Mouse (Mus musculus) midbrain, embryonic 16.5 days (tissue): ENCODE measurements around the gene Grip1. TPM values are rescaled to one million over a fixed set of nuclear protein-coding genes. Genes with fewer than 3 reads are reported as not detected.

Experiments
- ATAC-seq: fragments of 200-750 bp; cut with Nextera tagmentation; 2 replicates; pipeline ENCODE4 v1.8.0; 2017; ENCODE audit warnings: moderate TSS enrichment
- H3K27ac ChIP-seq: fragments of 300-500 bp; sonication (generic); 2 replicates; pipeline ENCODE4 v1.5.1; 2014; ENCODE audit warnings: mild to moderate bottlenecking, low read length, mixed read lengths
- H3K27me3 ChIP-seq: fragments of 300-500 bp; sonication (generic); 2 replicates; pipeline ENCODE4 v1.6.1; 2014; ENCODE audit warnings: low read depth, low read length, mixed read lengths; ENCODE audit not compliant: control insufficient read depth, insufficient read depth
- H3K36me3 ChIP-seq: fragments of 300-500 bp; sonication (generic); 2 replicates; pipeline ENCODE4 v1.6.1; 2014; ENCODE audit warnings: mild to moderate bottlenecking, low read length, moderate library complexity, mixed read lengths; ENCODE audit not compliant: control insufficient read depth, insufficient read depth
- H3K4me1 ChIP-seq: fragments of 300-500 bp; sonication (generic); 2 replicates; pipeline ENCODE4 v1.6.1; 2014; ENCODE audit warnings: mild to moderate bottlenecking, low read length, mixed read lengths; ENCODE audit not compliant: control insufficient read depth, insufficient read depth
- H3K4me2 ChIP-seq: fragments of 300-500 bp; sonication (generic); 2 replicates; pipeline ENCODE4 v1.6.1; 2014; ENCODE audit warnings: mild to moderate bottlenecking, low read length, mixed read lengths
- H3K4me3 ChIP-seq: fragments of 300-500 bp; sonication (generic); 2 replicates; pipeline ENCODE4 v1.5.1; 2014; ENCODE audit warnings: low read depth, mild to moderate bottlenecking, low read length, moderate library complexity, mixed read lengths
- H3K9ac ChIP-seq: fragments of 300-500 bp; sonication (generic); 2 replicates; pipeline ENCODE4 v1.6.1; 2014; ENCODE audit warnings: low read depth, low read length, mixed read lengths
- H3K9me3 ChIP-seq: fragments of 300-500 bp; sonication (generic); replicated peaks from 2 replicates; pipeline ENCODE4 v1.6.1; 2014; ENCODE audit warnings: mild to moderate bottlenecking, low read length, mixed read lengths; ENCODE audit not compliant: control insufficient read depth, poor library complexity, severe bottlenecking
- WGBS: fragments of 180-500 bp; shearing (Covaris S2); extraction: QIAGEN DNeasy Blood & Tissue Kit; methylation state at CpG from one replicate; pipeline ENCODE4 v1.1.7; 2014; 5-methylcytosine and 5-hydroxymethylcytosine counted together
- polyA plus RNA-seq: library from polyadenylated mRNA; unstranded; fragments of >200 nt; fragmentation: Nextera tagmentation; extraction: Ambion mirVana; gene quantifications from 2 replicates; pipeline ENCODE4 v1.2.1, GENCODE M21; 2015

Grip1 gene
- polyA plus RNA-seq, 1 experiment from 2014 or later, result 19.7 TPM

- WGBS, result 86% methylated on average over 9 of the region's 9 CpGs
- H3K4me2 ChIP-seq, result no peak overlapping the region
- H3K36me3 ChIP-seq, result no peaks in the 10 kb centered on the region
- no peak overlapping the region for H3K9ac ChIP-seq
- H3K4me1 ChIP-seq, result peaks cover 12% of the 10 kb centered on the region; the same call in 1 of the 2 replicates
- no peaks in the 10 kb centered on the region for H3K27me3 ChIP-seq
- no peak for ATAC-seq
- no peak overlapping the region for H3K27ac ChIP-seq
- H3K9me3 ChIP-seq, result no peaks in the 10 kb centered on the region
- no peak overlapping the region for H3K4me3 ChIP-seq
These were observed 350.8 kb downstream of the Grip1 start for GRCm38 (mm10) chr10:119804423-119804814.

DNA sequence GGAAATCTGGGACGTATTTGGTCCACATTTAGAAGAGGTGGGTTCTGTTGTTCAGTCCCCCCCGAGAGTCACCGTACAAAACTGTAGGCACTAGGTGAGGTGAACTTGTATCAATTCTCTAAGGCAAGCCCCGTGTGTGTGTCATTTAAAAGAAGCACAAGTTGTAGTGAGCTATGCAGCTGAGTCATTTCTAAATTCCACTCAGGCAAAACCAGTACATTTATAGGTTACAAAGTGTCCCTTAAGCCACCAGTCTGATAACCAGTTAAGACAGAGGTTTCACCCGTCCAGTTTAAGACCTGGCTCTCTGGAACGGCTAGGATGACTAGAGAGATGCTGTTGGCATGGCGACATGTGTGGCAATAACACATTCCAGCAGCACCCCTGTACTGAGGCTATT lies 351.5 kb downstream of the Grip1 start:
- Histone ChIP-seq H3K9me3 (no peaks in the 10 kb centered on the region), H3K4me3 (no peak overlapping the region), H3K4me1 (peaks cover 12% of the 10 kb centered on the region; the same call in 1 of the 2 replicates), H3K9ac (no peak overlapping the region), H3K4me2 (no peak overlapping the region), H3K27me3 (no peaks in the 10 kb centered on the region), H3K36me3 (no peaks in the 10 kb centered on the region), H3K27ac (no peak overlapping the region)
- 81% methylated on average over 7 of the region's 7 CpGs for WGBS
- ATAC-seq, result no peak

- no peak overlapping the region for H3K9ac ChIP-seq
- H3K4me2 ChIP-seq, result no peak overlapping the region
- no peak overlapping the region for H3K4me3 ChIP-seq
- WGBS, result 18% methylated on average over 8 of the region's 8 CpGs
- no peak for ATAC-seq
- peaks cover 12% of the 10 kb centered on the region; the same call in 1 of the 2 replicates for H3K4me1 ChIP-seq
- no peaks in the 10 kb centered on the region for H3K36me3 ChIP-seq
- no peaks in the 10 kb centered on the region for H3K9me3 ChIP-seq
- H3K27me3 ChIP-seq, result no peaks in the 10 kb centered on the region
- H3K27ac ChIP-seq, result no peak overlapping the region
These were observed 352.5 kb downstream of the Grip1 start for GRCm38 (mm10) chr10:119806151-119806550.

- Histone ChIP-seq H3K4me1 (peaks cover 7% of the 10 kb centered on the region; the same call in 1 of the 2 replicates), H3K9me3 (no peaks in the 10 kb centered on the region), H3K9ac (no peak overlapping the region), H3K4me3 (no peak overlapping the region), H3K36me3 (no peaks in the 10 kb centered on the region), H3K27ac (no peak overlapping the region), H3K4me2 (no peak overlapping the region), H3K27me3 (no peaks in the 10 kb centered on the region)
- ATAC-seq, result no peak
- WGBS, result 93% methylated on average over 5 of the region's 5 CpGs
These were observed 354.8 kb downstream of the Grip1 start for GRCm38 (mm10) chr10:119808384-119808783.

DNA sequence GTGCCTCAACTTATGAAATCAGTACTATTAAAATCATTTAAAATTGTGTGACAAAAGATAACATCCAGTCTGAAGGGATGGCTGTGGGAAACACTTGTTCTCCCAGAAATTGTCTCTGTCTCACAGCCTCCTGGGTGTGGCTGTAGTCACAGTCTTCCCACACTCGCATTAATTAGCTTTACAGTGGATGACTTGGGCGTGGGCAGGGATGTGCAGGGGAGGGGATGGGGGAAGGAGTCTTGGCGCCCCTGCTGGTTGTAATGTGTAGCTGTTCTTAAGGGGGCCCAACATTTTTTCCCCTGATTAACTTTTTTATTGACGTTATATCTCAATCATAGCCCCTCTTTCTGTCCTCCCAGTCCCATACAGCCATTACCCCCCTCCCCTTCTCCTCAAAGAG lies 360.5 kb downstream of the Grip1 start:
- Histone ChIP-seq H3K27ac (no peak overlapping the region), H3K4me3 (no peak overlapping the region), H3K9ac (no peak overlapping the region), H3K9me3 (no peaks in the 10 kb centered on the region), H3K4me1 (peaks cover 10% of the 10 kb centered on the region), H3K27me3 (no peaks in the 10 kb centered on the region), H3K36me3 (no peaks in the 10 kb centered on the region), H3K4me2 (no peak overlapping the region)
- ATAC-seq, result no peak
- WGBS, result 69% methylated on average over 4 of the region's 4 CpGs

GRCm38 (mm10) chr10:119816001-119816400 lies 362.4 kb downstream of the Grip1 start:
- H3K36me3 ChIP-seq, result no peaks in the 10 kb centered on the region
- no peaks in the 10 kb centered on the region for H3K27me3 ChIP-seq
- H3K9me3 ChIP-seq, result no peaks in the 10 kb centered on the region
- H3K4me2 ChIP-seq, result no peak overlapping the region
- WGBS, result 81% methylated on average over 5 of the region's 5 CpGs
- no peak overlapping the region for H3K27ac ChIP-seq
- H3K4me1 ChIP-seq, result peaks cover 19% of the 10 kb centered on the region
- H3K4me3 ChIP-seq, result no peak overlapping the region
- ATAC-seq, result no peak
- no peak overlapping the region for H3K9ac ChIP-seq

- H3K9ac ChIP-seq, result no peak overlapping the region
These were observed 364.8 kb downstream of the Grip1 start for GRCm38 (mm10) chr10:119818381-119818780.

DNA sequence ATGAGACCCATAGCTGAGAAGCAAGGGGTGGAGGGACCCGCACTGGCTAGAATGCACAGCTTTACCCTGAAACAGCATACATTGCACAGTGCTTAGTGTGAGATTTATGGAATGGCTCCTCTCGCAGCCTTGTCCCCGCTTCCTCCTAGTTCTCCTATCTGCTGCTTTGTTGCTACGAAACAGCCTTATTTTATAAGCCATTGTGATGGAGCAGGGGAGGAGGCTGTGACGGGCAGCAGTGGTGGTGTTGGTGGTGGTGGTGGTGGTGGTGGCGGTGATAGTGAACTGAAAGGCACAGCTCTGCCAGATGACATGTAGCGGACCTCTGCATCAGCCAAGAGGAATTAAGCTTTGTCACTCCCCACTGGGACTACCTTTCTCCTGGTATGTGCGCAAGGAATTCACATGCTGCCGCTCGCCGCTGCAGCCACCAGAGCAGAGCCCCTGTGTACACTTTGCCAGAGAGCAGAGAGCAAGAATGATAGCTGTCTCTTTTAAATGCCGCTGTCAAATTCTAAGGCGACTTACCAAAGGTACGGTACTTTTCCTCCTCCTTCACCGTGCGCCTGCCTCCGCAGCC lies 365.6 kb downstream of the Grip1 start:
- Histone ChIP-seq H3K27me3 (no peaks in the 10 kb centered on the region), H3K36me3 (no peaks in the 10 kb centered on the region), H3K9ac (peak overlapping the region; percentile 74), H3K9me3 (no peaks in the 10 kb centered on the region), H3K4me2 (peak overlapping the region; percentile 76), H3K27ac (peak overlapping the region; percentile 93), H3K4me3 (peak overlapping the region; percentile 49), H3K4me1 (peaks cover 32% of the 10 kb centered on the region)
- 8% methylated on average over 17 of the region's 17 CpGs for WGBS
- peak; percentile 83 for ATAC-seq

More at GRCm38 (mm10) chr10:119818381-119818780, 364.8 kb downstream of the Grip1 start:
- Histone ChIP-seq H3K4me3 (no peak overlapping the region; the same call in 1 of the 2 replicates), H3K4me2 (peak overlapping the region; percentile 76), H3K4me1 (peaks cover 27% of the 10 kb centered on the region), H3K27me3 (no peaks in the 10 kb centered on the region), H3K9me3 (no peaks in the 10 kb centered on the region), H3K36me3 (no peaks in the 10 kb centered on the region), H3K27ac (peak overlapping the region; percentile 93)
- peak; percentile 66 for ATAC-seq
- WGBS, result 16% methylated on average over 5 of the region's 5 CpGs

GRCm38 (mm10) chr10:119819740-119820139 lies 366.1 kb downstream of the Grip1 start:
- Histone ChIP-seq H3K4me3 (peak overlapping the region; percentile 49), H3K27ac (peak overlapping the region; percentile 93), H3K4me1 (peaks cover 35% of the 10 kb centered on the region), H3K9ac (peak overlapping the region; percentile 74), H3K4me2 (peak overlapping the region; percentile 76), H3K27me3 (no peaks in the 10 kb centered on the region), H3K9me3 (no peaks in the 10 kb centered on the region), H3K36me3 (no peaks in the 10 kb centered on the region)
- WGBS, result 13% methylated on average over 5 of the region's 5 CpGs
- ATAC-seq, result 0 out of 2 replicates have a peak, but pooled peaks have one; percentile 9
